Mouse (Mus musculus): ENCODE measurements around the gene Cbarp.

Gene Cbarp

GRCm38 (mm10) chr10:80091527-80091926 lies 49.1 kb downstream of the Cbarp start:
- DNase-seq = no peak

DNA sequence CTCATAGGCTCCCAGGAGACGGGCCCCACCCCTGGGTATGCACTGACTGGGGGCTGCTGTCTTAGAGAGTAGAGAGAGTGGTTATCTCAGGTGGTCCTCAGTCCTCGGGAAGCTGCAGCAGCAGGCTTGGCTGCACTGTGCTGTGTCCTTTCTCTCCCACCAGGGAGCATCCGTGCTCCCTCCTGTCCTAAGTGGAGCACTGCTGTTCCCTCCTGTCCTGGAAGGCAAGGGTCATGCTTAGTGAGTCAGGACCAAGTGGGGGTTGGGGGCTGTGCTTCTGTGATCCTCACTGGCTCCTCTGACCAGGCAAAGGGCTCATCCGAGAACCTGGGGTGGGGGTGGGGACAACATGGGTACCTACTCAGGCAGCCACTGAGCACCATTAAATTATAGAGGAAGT lies 51.5 kb downstream of the Cbarp start:
- peak; percentile 53 to 86 for DNase-seq

DNA sequence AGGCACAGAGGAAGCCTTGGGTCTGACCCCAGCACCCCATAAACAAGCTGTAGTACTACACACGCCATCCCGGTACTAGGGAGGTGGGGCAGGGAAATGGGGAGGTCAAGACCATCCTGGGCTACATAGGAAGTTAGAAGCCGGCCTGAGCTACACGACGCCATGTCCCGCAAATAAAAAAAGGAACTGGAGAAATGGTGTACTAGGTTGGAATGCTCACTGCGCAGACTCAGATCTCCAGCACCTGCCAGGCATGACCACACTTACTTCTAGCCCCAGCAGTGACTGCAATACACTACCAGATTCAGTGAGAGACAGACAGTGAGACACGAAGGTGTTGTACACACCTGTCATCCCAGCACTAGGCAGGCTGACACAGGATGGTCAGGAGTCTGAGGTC lies 53.2 kb downstream of the Cbarp start:
- DNase-seq = no peak

GRCm38 (mm10) chr10:80086847-80087246 lies 53.8 kb downstream of the Cbarp start:
- DNase-seq = peak; percentile 37 to 70

GRCm38 (mm10) chr10:80084817-80085487 lies 55.7 kb downstream of the Cbarp start:
- DNase-seq = peak; percentile 70 to 81

- no peak for DNase-seq
These were observed 59.6 kb downstream of the Cbarp start for GRCm38 (mm10) chr10:80081075-80081474.
